Mouse (Mus musculus) cerebellum, adult 9-11 months (tissue): ENCODE results near the gene Kif21a.

Source experiments
- DNase-seq: peaks from one replicate; pipeline ENCODE4 v3.0.0; 2022

The Kif21a gene

GRCm38 (mm10) chr15:91018161-91018860, 31.4 kb downstream of the Kif21a start:
- peak; percentile 45 for DNase-seq

- DNase-seq: no peak
Observed at GRCm38 (mm10) chr15:91017261-91018160, 32.2 kb downstream of the Kif21a start.

GRCm38 (mm10) chr15:91016366-91016765, 33.4 kb downstream of the Kif21a start:
- no peak for DNase-seq

- DNase-seq: no peak
Observed at GRCm38 (mm10) chr15:91012793-91013580, 36.8 kb downstream of the Kif21a start.

GRCm38 (mm10) chr15:91010218-91010617, 39.5 kb downstream of the Kif21a start:
- no peak for DNase-seq

- DNase-seq: no peak
Observed at GRCm38 (mm10) chr15:91007123-91007830, 42.5 kb downstream of the Kif21a start.

GRCm38 (mm10) chr15:91004726-91005125, 45.0 kb downstream of the Kif21a start:
- DNase-seq: no peak

- no peak for DNase-seq
Observed at GRCm38 (mm10) chr15:91001037-91001616, 48.6 kb downstream of the Kif21a start.

GRCm38 (mm10) chr15:91000280-91001036, 49.3 kb downstream of the Kif21a start:
- DNase-seq: no peak

- no peak for DNase-seq
Observed at GRCm38 (mm10) chr15:90992871-90993270, 56.9 kb downstream of the Kif21a start.

GRCm38 (mm10) chr15:90992388-90992787, 57.4 kb downstream of the Kif21a start:
- DNase-seq: no peak

- no peak for DNase-seq
Observed at GRCm38 (mm10) chr15:90991843-90992242, 57.9 kb downstream of the Kif21a start.

GRCm38 (mm10) chr15:90987714-90988250, 62.0 kb downstream of the Kif21a start:
- DNase-seq: no peak

GRCm38 (mm10) chr15:90975914-90976313, 73.8 kb downstream of the Kif21a start:
- no peak for DNase-seq

GRCm38 (mm10) chr15:90971914-90972767, 77.6 kb downstream of the Kif21a start:
- no peak for DNase-seq

GRCm38 (mm10) chr15:90963320-90963719, 86.4 kb downstream of the Kif21a start:
- no peak for DNase-seq

GRCm38 (mm10) chr15:90962548-90962947, 87.2 kb downstream of the Kif21a start:
- no peak for DNase-seq

- no peak for DNase-seq
Observed at GRCm38 (mm10) chr15:90960831-90961554, 88.8 kb downstream of the Kif21a start.

- DNase-seq: no peak
Observed at GRCm38 (mm10) chr15:90951383-90951782, 98.4 kb downstream of the Kif21a start.
